Mouse (Mus musculus) stomach, postnatal 0 days (tissue): ENCODE measurements around the gene Arhgef10l.

Source experiments
- CTCF ChIP-seq: IDR thresholded peaks from 2 replicates; pipeline ENCODE4 v1.5.1; 2016; ENCODE audit warnings: antibody characterized with exemption, low read depth, mild to moderate bottlenecking, moderate library complexity
- EP300 ChIP-seq: optimal IDR thresholded peaks from 2 replicates; pipeline ENCODE3; 2016; ENCODE audit warnings: antibody characterized with exemption

DNA sequence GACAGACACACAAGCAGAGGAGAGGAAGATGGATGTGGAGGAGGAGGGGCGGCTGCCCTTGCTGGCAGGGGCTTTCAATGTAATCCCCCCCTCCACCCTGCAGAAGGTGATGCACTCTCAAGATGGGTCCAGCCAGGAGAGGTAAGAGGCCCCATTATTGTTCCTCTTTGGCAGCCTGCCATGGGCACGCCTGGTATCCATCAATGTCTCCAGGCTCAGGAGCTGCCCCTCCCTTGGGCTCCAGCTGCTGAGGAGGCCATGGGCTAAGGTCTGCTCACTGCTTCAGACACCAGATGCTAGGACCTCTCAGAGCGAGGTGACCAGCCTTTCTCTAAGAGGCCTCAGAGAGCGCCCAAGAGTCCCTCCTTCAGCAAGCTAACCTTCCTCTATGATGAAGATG, 152.0 kb downstream of the Arhgef10l start:
- TF ChIP-seq CTCF: no peak
- TF ChIP-seq EP300: no peak
